Mouse (Mus musculus) limb, embryonic 11.5 days (tissue): Measurements from ENCODE around the gene Rims4. TPM values are rescaled to one million over a fixed set of nuclear protein-coding genes. Genes with fewer than 3 reads are reported as not detected.

Experiments
- ATAC-seq: fragments of 200-750 bp; cut with Nextera tagmentation; 2 replicates; pipeline ENCODE4 v1.8.0; 2017; ENCODE audit warnings: low read depth; ENCODE audit not compliant: insufficient number of reproducible peaks, low FRiP score, low TSS enrichment
- DNase-seq: peaks from one replicate; pipeline ENCODE4 v3.0.0-alpha.2; 2015; ENCODE audit warnings: low spot score
- H3K27ac ChIP-seq: fragments of 300-500 bp; sonication (generic); replicated peaks from 2 replicates; pipeline ENCODE4 v1.5.1; 2014; ENCODE audit warnings: low read depth, mild to moderate bottlenecking, low read length
- H3K27me3 ChIP-seq: fragments of 300-500 bp; sonication (generic); 2 replicates; pipeline ENCODE4 v1.6.1; 2014; ENCODE audit warnings: mild to moderate bottlenecking, low read length, mixed read lengths; ENCODE audit not compliant: control insufficient read depth, insufficient read depth
- H3K36me3 ChIP-seq: fragments of 300-500 bp; sonication (generic); 2 replicates; pipeline ENCODE4 v1.6.1; 2014; ENCODE audit warnings: mild to moderate bottlenecking, low read length, moderate library complexity, mixed read lengths; ENCODE audit not compliant: control insufficient read depth, insufficient read depth
- H3K4me1 ChIP-seq: fragments of 300-500 bp; sonication (generic); 2 replicates; pipeline ENCODE4 v1.6.1; 2014; ENCODE audit warnings: low read length, mixed read lengths; ENCODE audit not compliant: control insufficient read depth, insufficient read depth
- H3K4me2 ChIP-seq: fragments of 300-500 bp; sonication (generic); 2 replicates; pipeline ENCODE4 v1.6.1; 2014; ENCODE audit warnings: low read depth, mild to moderate bottlenecking, moderate library complexity; ENCODE audit not compliant: severe bottlenecking
- H3K4me3 ChIP-seq: fragments of 300-500 bp; sonication (generic); 2 replicates; pipeline ENCODE4 v1.5.1; 2014; ENCODE audit warnings: low read depth, low read length
- H3K9ac ChIP-seq: fragments of 300-500 bp; sonication (generic); 2 replicates; pipeline ENCODE4 v1.6.1; 2014; ENCODE audit warnings: mild to moderate bottlenecking, low read length
- H3K9me3 ChIP-seq: fragments of 300-500 bp; sonication (generic); 2 replicates; pipeline ENCODE4 v1.6.1; 2016; ENCODE audit warnings: low read length; ENCODE audit not compliant: control insufficient read depth
- WGBS: fragments of 180-500 bp; shearing (Covaris S2); extraction: QIAGEN DNeasy Blood & Tissue Kit; methylation state at CpG from one replicate; pipeline ENCODE4 v1.1.7; 2014; 5-methylcytosine and 5-hydroxymethylcytosine counted together
- polyA plus RNA-seq: library from polyadenylated mRNA; unstranded; fragments of >200 nt; fragmentation: Nextera tagmentation; extraction: Ambion mirVana; gene quantifications from 2 replicates; pipeline ENCODE4 v1.2.1, GENCODE M21; 2014

Rims4 gene
- polyA plus RNA-seq, 1 experiment from 2014 or later, result 0.16 TPM

DNA sequence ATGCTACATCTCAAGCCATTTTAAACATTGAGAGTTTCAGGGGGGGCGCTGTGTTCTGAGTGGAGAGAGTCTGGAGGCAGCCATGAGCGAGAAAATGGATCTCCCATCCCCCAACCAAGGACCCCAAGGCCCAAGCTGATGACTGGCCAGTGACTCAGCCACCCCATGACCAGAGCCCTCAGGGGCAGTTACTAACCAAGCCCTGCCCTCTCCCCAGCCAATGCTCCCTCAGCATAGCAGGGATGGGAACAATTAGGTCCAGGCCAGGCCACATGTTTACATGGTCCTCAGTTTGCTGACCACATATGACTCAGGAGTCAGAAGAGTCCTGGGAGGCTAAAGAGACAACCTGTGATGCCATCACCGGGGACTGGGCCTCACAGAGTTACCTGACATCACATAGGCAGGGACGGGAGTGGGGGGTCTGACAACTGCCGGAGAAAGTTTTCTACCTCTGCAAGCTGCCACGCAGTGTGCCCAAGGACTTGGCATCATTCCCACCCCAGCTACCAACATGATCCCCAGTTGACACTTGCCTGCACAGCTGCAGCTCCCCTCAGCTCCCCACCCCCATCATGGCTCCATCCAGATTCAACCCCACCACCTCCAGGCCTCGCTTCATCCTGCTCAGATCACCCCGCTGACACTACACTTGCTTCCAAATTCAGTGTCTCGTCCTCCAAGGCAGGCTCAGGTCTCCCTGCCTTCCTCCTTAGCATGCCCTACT, 103.6 kb downstream of the Rims4 start:
- no peak for DNase-seq
- Histone ChIP-seq H3K4me3 (no peak overlapping the region), H3K27me3 (no peaks in the 10 kb centered on the region), H3K4me2 (no peak overlapping the region), H3K9me3 (no peaks in the 10 kb centered on the region), H3K4me1 (no peaks in the 10 kb centered on the region), H3K27ac (no peak overlapping the region), H3K9ac (no peak overlapping the region), H3K36me3 (no peaks in the 10 kb centered on the region)
- ATAC-seq, result no peak
- WGBS, result 89% methylated on average over 9 of the region's 9 CpGs

DNA sequence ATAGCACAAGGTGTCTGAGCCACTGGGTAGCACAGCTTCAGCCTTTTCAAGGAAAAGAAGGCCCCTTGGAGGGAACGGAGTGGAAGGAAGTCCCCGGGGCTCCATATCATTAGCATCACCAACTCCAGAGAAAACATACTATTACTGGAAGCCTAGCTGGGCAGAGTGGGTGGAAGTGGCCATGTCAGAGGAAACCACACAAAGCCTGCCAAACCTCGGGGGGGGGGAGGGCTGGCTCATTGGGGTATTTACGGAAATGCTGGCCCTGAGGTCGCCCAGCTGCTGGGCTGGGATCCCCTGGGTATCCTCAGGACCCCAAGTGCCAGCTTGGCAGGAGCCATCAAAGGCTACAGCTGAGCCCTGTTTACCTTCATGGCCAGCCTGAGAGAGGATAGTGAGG, 105.4 kb downstream of the Rims4 start:
- WGBS, result 85% methylated on average over 5 of the region's 5 CpGs
- Histone ChIP-seq H3K4me3 (no peak overlapping the region), H3K4me1 (no peaks in the 10 kb centered on the region), H3K27ac (no peak overlapping the region), H3K4me2 (no peak overlapping the region), H3K36me3 (no peaks in the 10 kb centered on the region), H3K9me3 (no peaks in the 10 kb centered on the region), H3K9ac (no peak overlapping the region), H3K27me3 (no peaks in the 10 kb centered on the region)
- DNase-seq, result no peak
- no peak for ATAC-seq

Other genes starting within 250 kb of the Rims4 start
- gene Ada, start 168.4 kb downstream of the Rims4 start, polyA plus RNA-seq, result 9.7 and 10.9 TPM in 2 replicates
- gene Ccn5, start 97.8 kb downstream of the Rims4 start, polyA plus RNA-seq, result 0.11 and 0.36 TPM in 2 replicates
- not detected in 2 replicates for gene Kcnk15, start 65.0 kb downstream of the Rims4 start, polyA plus RNA-seq
- 323 TPM in 2 replicates for gene Ywhab, start 76.3 kb upstream of the Rims4 start, polyA plus RNA-seq
- gene Pabpc1l, start 106.8 kb upstream of the Rims4 start, polyA plus RNA-seq, result 2.2 and 2.8 TPM in 2 replicates
- gene Stk4, start 151.6 kb upstream of the Rims4 start, polyA plus RNA-seq, result 27.2 and 30.9 TPM in 2 replicates
- 63.5 and 66.9 TPM in 2 replicates for gene Tomm34, start 152.5 kb upstream of the Rims4 start, polyA plus RNA-seq